Mouse (Mus musculus) neutrophil, adult 83 days (primary cell): ENCODE data around the gene Grb2. TPM values are rescaled to one million over a fixed set of nuclear protein-coding genes. Genes with fewer than 3 reads are reported as not detected.

Source experiments
- total RNA-seq, 2 experiments: library from RNA; stranded (reverse); gene quantifications; one replicate each; pipeline ENCODE4 v1.2.4; 2023

Gene Grb2
- 100 to 1,000 TPM; 206 to 211 TPM for total RNA-seq

GRCm38 (mm10) chr11:115708209-115708876 is at the start of gene Grb2:
Gene Grb2, minus strand, starts transcription at chr11:115708597.

GRCm38 (mm10) chr11:115627705-115628464 is 80.5 kb downstream of the Grb2 start, which contains the start of gene Slc25a19:
Gene Slc25a19, minus strand, starts transcription at chr11:115628295.

GRCm38 (mm10) chr11:115612410-115613137 is 95.8 kb downstream of the Grb2 start, which contains the start of gene Mif4gd:
Gene Mif4gd, minus strand, starts transcription at chr11:115612969.

GRCm38 (mm10) chr11:115603476-115604303 is 104.7 kb downstream of the Grb2 start, which contains the start of the genes Mrps7 and Gga3:
Gene Mrps7, plus strand, starts transcription at chr11:115603925.
Gene Gga3, minus strand, starts transcription at chr11:115604051.

Other genes starting within 250 kb of the Grb2 start
- gene Slc16a5, start 246.1 kb downstream of the Grb2 start, total RNA-seq, result not detected
- 10 to 100 TPM; 42.7 to 53.4 TPM for gene Armc7, start 232.9 kb downstream of the Grb2 start, total RNA-seq
- 10 to 100 TPM; 48.4 to 49.1 TPM for gene Nt5c, start 216.7 kb downstream of the Grb2 start, total RNA-seq
- 100 to 1,000 TPM; 148 to 154 TPM for gene Jpt1, start 194.2 kb downstream of the Grb2 start, total RNA-seq
- 100 to 1,000 TPM; 171 to 188 TPM for gene Sumo2, start 172.3 kb downstream of the Grb2 start, total RNA-seq
- gene Nup85, start 144.2 kb downstream of the Grb2 start, total RNA-seq, result 10 to 100 TPM; 45.5 to 50.1 TPM
- 10 to 100 TPM; 11.0 to 19.1 TPM for gene Mrps7, start 104.7 kb downstream of the Grb2 start, total RNA-seq
- gene Gga3, start 104.5 kb downstream of the Grb2 start, total RNA-seq, result 10 to 100 TPM; 45.3 to 59.9 TPM
- 10 to 100 TPM; 20.5 to 21.7 TPM for gene Mif4gd, start 95.6 kb downstream of the Grb2 start, total RNA-seq
- 10 to 100 TPM in 1 of 2 experiments, 1 to 10 TPM in 1; 10.0 to 11.4 TPM for gene Slc25a19, start 80.3 kb downstream of the Grb2 start, total RNA-seq
- gene Tmem94, start 56.8 kb upstream of the Grb2 start, total RNA-seq, result 10 to 100 TPM; 39.2 to 46.9 TPM
- 1 to 10 TPM; 1.6 to 2.2 TPM for gene Caskin2, start 105.0 kb upstream of the Grb2 start, total RNA-seq
- 1 to 10 TPM; 4.3 to 6.6 TPM for gene Tsen54, start 106.1 kb upstream of the Grb2 start, total RNA-seq
- 1 to 10 TPM; 2.8 to 3.5 TPM for gene Llgl2, start 115.5 kb upstream of the Grb2 start, total RNA-seq
- 1 to 10 TPM; 1.2 to 2.1 TPM for gene Myo15b, start 149.8 kb upstream of the Grb2 start, total RNA-seq
- gene Smim5, start 191.4 kb upstream of the Grb2 start, total RNA-seq, result 10 to 100 TPM; 62.1 to 64.5 TPM
- 1 to 10 TPM; 6.0 to 6.3 TPM for gene Smim6, start 203.4 kb upstream of the Grb2 start, total RNA-seq
- gene Sap30bp, start 224.7 kb upstream of the Grb2 start, total RNA-seq, result 10 to 100 TPM; 24.2 to 28.0 TPM
- 10 to 100 TPM; 26.4 to 28.9 TPM for gene Recql5, start 224.9 kb upstream of the Grb2 start, total RNA-seq